Mouse (Mus musculus): ENCODE results near the gene Gm12253.

The Gm12253 gene

GRCm38 (mm10) chr11:58432259-58432658 is at the start of gene Gm12253:
TSS of gene Gm12253 (plus strand) at chr11:58432559.
- DNase-seq (ENCODE audit: low spot score in 2 of 2) = no peak

- DNase-seq (ENCODE audit: low spot score in 2 of 2) = no peak
Measured at GRCm38 (mm10) chr11:58399985-58400645, 32.2 kb upstream of the Gm12253 start.

GRCm38 (mm10) chr11:58400655-58401054 is 31.7 kb upstream of the Gm12253 start:
- no peak for DNase-seq (ENCODE audit: low spot score in 2 of 2)

GRCm38 (mm10) chr11:58408066-58408465 is 24.3 kb upstream of the Gm12253 start:
- no peak for DNase-seq (ENCODE audit: low spot score in 2 of 2)

GRCm38 (mm10) chr11:58418336-58418735 is 14.0 kb upstream of the Gm12253 start:
- DNase-seq (ENCODE audit: low spot score in 2 of 2) = no peak

- DNase-seq (ENCODE audit: low spot score in 2 of 2) = no peak
Measured at GRCm38 (mm10) chr11:58420815-58421214, 11.5 kb upstream of the Gm12253 start, which contains the start of gene 1810065E05Rik. TSS of gene 1810065E05Rik (plus strand) at chr11:58421111.

GRCm38 (mm10) chr11:58437866-58438265 is 5.5 kb downstream of the Gm12253 start:
- no peak for DNase-seq (ENCODE audit: low spot score in 2 of 2)

- no peak for DNase-seq (ENCODE audit: low spot score in 2 of 2)
Measured at GRCm38 (mm10) chr11:58452759-58453158, 20.4 kb downstream of the Gm12253 start, which contains the start of gene Lypd9. TSS of gene Lypd9 (minus strand) at chr11:58452923.

- DNase-seq (ENCODE audit: low spot score in 2 of 2) = no peak
Measured at GRCm38 (mm10) chr11:58453592-58453991, 21.2 kb downstream of the Gm12253 start.

- no peak for DNase-seq (ENCODE audit: low spot score in 2 of 2)
Measured at GRCm38 (mm10) chr11:58462170-58462569, 29.8 kb downstream of the Gm12253 start, which contains the start of gene Olfr30. TSS of gene Olfr30 (minus strand) at chr11:58462270.

Measured in thymus, postnatal 10 days (tissue).